Mouse (Mus musculus) erythroid progenitor cell, adult 5-6 weeks (primary cell): ENCODE data around the gene Gpr183. TPM values are rescaled to one million over a fixed set of nuclear protein-coding genes. Genes with fewer than 3 reads are reported as not detected.

ENCODE experiments used
- ATAC-seq: replicated peaks from 2 replicates; pipeline ENCODE4 v1.8.0; 2016; ENCODE audit warnings: moderate number of reproducible peaks, mild to moderate bottlenecking, moderate TSS enrichment, inconsistent platforms; ENCODE audit not compliant: poor library complexity, low FRiP score, severe bottlenecking
- total RNA-seq, 2 experiments: library from RNA; stranded (forward) in 1 of 2; stranded (reverse) in 1 of 2; fragments of 150-400 nt in 1 of 2; fragments of 186-747, 209-891 nt in 1 of 2; gene quantifications; 2 replicates each; pipeline versions ENCODE4 v1.2.3 to v1.2.4; 2015 to 2017; ENCODE audit warnings: low replicate concordance in 2 of 2

Gpr183 gene
- total RNA-seq, 2 experiments from 2014 or later = 1.5 to 2.5 TPM

GRCm38 (mm10) chr14:121989869-121990268, 24.9 kb upstream of the Gpr183 start:
- ATAC-seq = no peak

- no peak for ATAC-seq
These were observed 24.3 kb upstream of the Gpr183 start for GRCm38 (mm10) chr14:121989331-121989730.

GRCm38 (mm10) chr14:121987691-121988090, 22.7 kb upstream of the Gpr183 start:
- no peak for ATAC-seq

- ATAC-seq = no peak
These were observed 22.3 kb upstream of the Gpr183 start for GRCm38 (mm10) chr14:121987287-121987686.

- no peak for ATAC-seq
These were observed 21.0 kb upstream of the Gpr183 start for GRCm38 (mm10) chr14:121986028-121986427.

- ATAC-seq = no peak
These were observed 20.5 kb upstream of the Gpr183 start for GRCm38 (mm10) chr14:121985477-121985876.

GRCm38 (mm10) chr14:121983009-121983933, 18.3 kb upstream of the Gpr183 start:
- no peak for ATAC-seq

- ATAC-seq = no peak
These were observed 16.5 kb upstream of the Gpr183 start for GRCm38 (mm10) chr14:121981531-121981930.

GRCm38 (mm10) chr14:121973114-121973513, 8.1 kb upstream of the Gpr183 start:
- ATAC-seq = no peak

- ATAC-seq = no peak
These were observed 5.4 kb upstream of the Gpr183 start for GRCm38 (mm10) chr14:121970402-121970801.

- ATAC-seq = no peak
These were observed 2.1 kb upstream of the Gpr183 start for GRCm38 (mm10) chr14:121967095-121967494.

- no peak for ATAC-seq
These were observed 466 bp upstream of the Gpr183 start for GRCm38 (mm10) chr14:121965461-121965860.

GRCm38 (mm10) chr14:121963942-121964335, 1.1 kb downstream of the Gpr183 start:
- ATAC-seq = peak; percentile 37; the same call in 1 of the 2 replicates

GRCm38 (mm10) chr14:121963251-121963941, 1.6 kb downstream of the Gpr183 start:
- peak; percentile 49 for ATAC-seq

- no peak for ATAC-seq
These were observed 2.7 kb downstream of the Gpr183 start for GRCm38 (mm10) chr14:121962128-121962890.

- no peak for ATAC-seq
These were observed 3.4 kb downstream of the Gpr183 start for GRCm38 (mm10) chr14:121961496-121962127.

GRCm38 (mm10) chr14:121960997-121961396, 4.0 kb downstream of the Gpr183 start:
- ATAC-seq = no peak

GRCm38 (mm10) chr14:121960531-121960930, 4.5 kb downstream of the Gpr183 start:
- no peak for ATAC-seq

GRCm38 (mm10) chr14:121960031-121960430, 5.0 kb downstream of the Gpr183 start:
- ATAC-seq = no peak

GRCm38 (mm10) chr14:121959538-121959980, 5.4 kb downstream of the Gpr183 start:
- no peak for ATAC-seq
